Mouse (Mus musculus) G1E (cell line): ENCODE data around the gene Nos1ap. TPM values are rescaled to one million over a fixed set of nuclear protein-coding genes. Genes with fewer than 3 reads are reported as not detected.

Experiments
- ATAC-seq: 2 replicates; pipeline ENCODE4 v1.8.0; 2016; ENCODE audit warnings: mild to moderate bottlenecking; ENCODE audit not compliant: insufficient number of reproducible peaks, poor library complexity, low FRiP score, severe bottlenecking; ENCODE audit errors: extremely low read depth
- DNase-seq: peaks from one replicate; pipeline ENCODE4 v3.0.0; 2012; ENCODE audit warnings: low spot score
- H3K27me3 ChIP-seq: 2 replicates; pipeline ENCODE4 v1.6.1; 2012; ENCODE audit warnings: mild to moderate bottlenecking, low read length, inconsistent platforms; ENCODE audit not compliant: insufficient read depth
- H3K36me3 ChIP-seq: replicated peaks from 2 replicates; pipeline ENCODE3; 2012; ENCODE audit warnings: mild to moderate bottlenecking, inconsistent platforms
- H3K4me1 ChIP-seq: 2 replicates; pipeline ENCODE4 v1.6.1; 2012; ENCODE audit warnings: low read depth, low read length, inconsistent platforms, mixed read lengths; ENCODE audit not compliant: insufficient read depth
- H3K4me3 ChIP-seq: 2 replicates; pipeline ENCODE4 v1.5.1; 2012; ENCODE audit warnings: low read depth, mild to moderate bottlenecking, inconsistent platforms, low read length, moderate library complexity, mixed read lengths
- H3K9me3 ChIP-seq: replicated peaks from 2 replicates; pipeline ENCODE4 v1.6.1; 2012; ENCODE audit warnings: inconsistent platforms
- CTCF ChIP-seq: IDR thresholded peaks from 2 replicates; pipeline ENCODE4 v1.5.1; 2012; ENCODE audit warnings: low read depth, low read length, inconsistent platforms, mixed read lengths
- GATA1 ChIP-seq: IDR thresholded peaks from 2 replicates; pipeline ENCODE4 v1.6.1; 2012; ENCODE audit warnings: borderline replicate concordance, low read length, inconsistent platforms, mixed read lengths
- GATA2 ChIP-seq: IDR thresholded peaks from 2 replicates; pipeline ENCODE4 v1.6.1; 2012; ENCODE audit warnings: low read depth, low read length, inconsistent platforms, borderline replicate concordance
- POLR2AphosphoS5 ChIP-seq: IDR thresholded peaks from 2 replicates; pipeline ENCODE4 v1.6.1; 2012; ENCODE audit warnings: low read depth, low read length, inconsistent platforms; ENCODE audit not compliant: insufficient replicate concordance
- TAL1 ChIP-seq: conservative IDR thresholded peaks from 2 replicates; pipeline ENCODE4 v1.6.1; 2012; ENCODE audit warnings: low read depth, low read length, inconsistent platforms, mixed read lengths
- polyA plus RNA-seq: library from polyadenylated mRNA; stranded (reverse); fragments of >175 nt; gene quantifications from 2 replicates; pipeline ENCODE4 v1.2.3, GENCODE M21; 2012
- total RNA-seq, 2 experiments: library from RNA; stranded (forward) in 1 of 2; stranded (reverse) in 1 of 2; fragments of 200-1000 nt in 1 of 2; fragments of >200 nt in 1 of 2; fragmentation: Nextera tagmentation in 1 of 2; gene quantifications; 2 replicates each; pipeline ENCODE4 v1.2.3; 2014 to 2017

Gene Nos1ap
- total and polyA plus RNA-seq, 3 experiments, result 1.6 to 18.2 (median 6.1) TPM

DNA sequence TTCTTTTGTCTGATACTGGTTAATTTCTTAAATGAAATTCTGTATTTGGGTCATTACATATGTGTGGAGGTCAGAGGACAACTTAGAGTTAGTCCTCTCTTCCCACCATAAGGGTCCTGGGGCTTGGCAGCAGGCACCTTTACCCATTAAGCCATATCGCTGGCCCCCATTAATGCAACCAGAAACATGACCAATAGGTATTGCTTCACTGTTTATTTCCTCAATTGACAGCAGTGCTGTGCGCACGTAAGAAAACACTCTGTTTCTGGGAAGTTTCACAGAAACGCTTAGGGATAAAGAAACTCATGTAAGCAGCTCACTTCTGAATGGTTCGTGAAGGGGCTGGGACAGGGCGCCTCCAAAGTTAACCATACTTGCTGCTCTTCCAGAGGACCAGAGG lies 44.4 kb downstream of the Nos1ap start:
- TF ChIP-seq GATA1 (no peak), CTCF (no peak), GATA2 (no peak)
- H3K36me3 ChIP-seq, result no peaks in the 10 kb centered on the region
- no peak for ATAC-seq
- H3K9me3 ChIP-seq, result peaks cover 4% of the 10 kb centered on the region
- H3K27me3 ChIP-seq, result peaks cover 13% of the 10 kb centered on the region; the same call in 1 of the 2 replicates
- no peak for DNase-seq
- H3K4me3 ChIP-seq, result no peak overlapping the region
- no peaks in the 10 kb centered on the region for H3K4me1 ChIP-seq

GRCm38 (mm10) chr1:170539507-170539906 lies 50.2 kb downstream of the Nos1ap start:
- Histone ChIP-seq H3K27me3 (peaks cover 25% of the 10 kb centered on the region), H3K4me3 (no peak overlapping the region), H3K9me3 (peaks cover 4% of the 10 kb centered on the region), H3K4me1 (peaks cover 23% of the 10 kb centered on the region), H3K36me3 (no peaks in the 10 kb centered on the region)
- DNase-seq (no peak), ATAC-seq (peak; percentile 52)
- TF ChIP-seq GATA1 (no peak), GATA2 (no peak), POLR2AphosphoS5 (no peak), CTCF (no peak), TAL1 (no peak)

GRCm38 (mm10) chr1:170538481-170539061 lies 51.1 kb downstream of the Nos1ap start:
- ATAC-seq, result no peak

GRCm38 (mm10) chr1:170536344-170536743 lies 53.3 kb downstream of the Nos1ap start:
- ATAC-seq (no peak), DNase-seq (no peak)
- Histone ChIP-seq H3K4me3 (no peak overlapping the region), H3K36me3 (no peaks in the 10 kb centered on the region), H3K27me3 (peaks cover 27% of the 10 kb centered on the region), H3K4me1 (peaks cover 23% of the 10 kb centered on the region), H3K9me3 (peaks cover 4% of the 10 kb centered on the region)
- TF ChIP-seq TAL1 (no peak), GATA2 (no peak), POLR2AphosphoS5 (no peak), CTCF (no peak), GATA1 (no peak)

More at GRCm38 (mm10) chr1:170538481-170539061, 51.1 kb downstream of the Nos1ap start:
- Histone ChIP-seq H3K4me3 (no peak overlapping the region), H3K36me3 (no peaks in the 10 kb centered on the region), H3K27me3 (peaks cover 28% of the 10 kb centered on the region), H3K4me1 (peaks cover 23% of the 10 kb centered on the region), H3K9me3 (peaks cover 4% of the 10 kb centered on the region)
- no peak for DNase-seq
- TF ChIP-seq GATA1 (no peak), CTCF (no peak), GATA2 (no peak)

DNA sequence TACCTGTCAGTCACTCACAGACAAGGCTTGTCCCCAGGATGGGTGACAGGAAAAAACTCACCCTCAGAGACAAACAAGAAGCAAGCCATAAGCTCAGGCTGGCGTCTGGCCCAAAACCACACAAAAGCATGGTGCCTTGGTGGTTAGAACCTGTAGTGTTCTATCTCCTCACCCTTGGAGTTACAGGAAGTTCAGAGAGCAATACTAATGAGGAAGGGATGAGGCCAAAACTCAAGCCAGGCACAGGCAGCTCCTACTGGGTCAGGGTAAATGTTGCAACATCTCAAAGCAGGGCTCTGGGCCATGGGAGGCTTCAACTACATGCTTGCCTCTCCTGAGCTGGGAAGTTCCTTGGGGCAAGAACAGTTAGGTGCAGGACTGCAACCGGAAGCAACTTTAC lies 54.4 kb downstream of the Nos1ap start:
- peaks cover 23% of the 10 kb centered on the region for H3K4me1 ChIP-seq
- no peaks in the 10 kb centered on the region for H3K9me3 ChIP-seq
- TF ChIP-seq POLR2AphosphoS5 (no peak), CTCF (no peak), TAL1 (no peak), GATA1 (no peak), GATA2 (no peak)
- peaks cover 32% of the 10 kb centered on the region for H3K27me3 ChIP-seq
- no peak overlapping the region for H3K4me3 ChIP-seq
- ATAC-seq, result no peak
- no peak for DNase-seq
- H3K36me3 ChIP-seq, result no peaks in the 10 kb centered on the region

- Histone ChIP-seq H3K27me3 (peaks cover 26% of the 10 kb centered on the region), H3K4me3 (no peak overlapping the region), H3K36me3 (no peaks in the 10 kb centered on the region), H3K4me1 (peaks cover 8% of the 10 kb centered on the region), H3K9me3 (no peaks in the 10 kb centered on the region)
- no peak for DNase-seq
- no peak for TF ChIP-seq GATA2
- no peak for TF ChIP-seq GATA1
- TF ChIP-seq TAL1, result no peak
- TF ChIP-seq CTCF, result no peak
- no peak for TF ChIP-seq POLR2AphosphoS5
- ATAC-seq, result no peak
Observed at GRCm38 (mm10) chr1:170531286-170531685, 58.4 kb downstream of the Nos1ap start.

GRCm38 (mm10) chr1:170530456-170530855 lies 59.2 kb downstream of the Nos1ap start:
- Histone ChIP-seq H3K4me3 (no peak overlapping the region), H3K4me1 (peaks cover 3% of the 10 kb centered on the region), H3K36me3 (no peaks in the 10 kb centered on the region), H3K27me3 (peaks cover 28% of the 10 kb centered on the region), H3K9me3 (no peaks in the 10 kb centered on the region)
- ATAC-seq (no peak), DNase-seq (no peak)
- TF ChIP-seq TAL1, result no peak
- no peak for TF ChIP-seq CTCF
- no peak for TF ChIP-seq GATA2
- TF ChIP-seq GATA1, result no peak
- TF ChIP-seq POLR2AphosphoS5, result no peak
